Comparison of ENCODE assay signal across 24 mouse cellular contexts in the genomic region with DNA sequence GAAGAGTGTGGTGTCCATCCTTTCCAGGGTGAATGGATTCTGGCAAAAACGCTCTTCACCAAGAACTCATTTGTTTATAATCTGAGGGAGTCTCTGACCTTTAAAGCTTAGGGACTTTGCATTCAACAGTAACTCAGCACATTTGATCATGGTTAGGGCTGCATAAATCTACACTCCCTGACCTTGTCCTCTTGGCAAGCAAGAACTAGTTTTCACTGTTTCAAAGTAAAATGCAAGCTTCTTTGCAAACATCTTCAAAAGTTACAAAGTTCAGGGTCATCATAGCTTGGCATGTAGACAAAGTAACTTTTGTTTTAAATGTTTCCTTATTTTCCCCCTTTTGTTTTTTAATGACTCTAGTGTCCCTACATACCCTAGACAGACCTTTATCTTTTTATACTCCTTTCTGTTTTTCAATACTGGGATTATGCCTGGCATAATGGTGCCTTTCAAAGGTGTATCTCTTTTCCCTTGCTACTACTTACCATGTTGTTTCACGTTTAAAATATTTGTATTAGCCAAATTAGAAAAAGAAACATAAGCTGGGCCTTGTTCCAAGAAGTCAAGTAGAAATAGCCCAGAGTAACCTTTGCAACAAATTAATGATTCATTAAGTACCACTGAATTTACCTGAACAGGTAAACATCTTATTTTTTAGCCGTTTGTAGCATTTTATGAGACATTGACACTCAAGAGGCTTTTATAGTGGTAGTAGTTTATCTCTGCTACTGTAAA.
"Had no signal": no experiment of that assay in that cellular context is flagged by ENCODE, and none has a peak within 500 bp of the region (broad histone marks: within the 10 kb centered on the region; RNA-seq: fewer than 3 reads in every experiment).

No protein-coding gene starts in this region.

- ATAC-seq: hindbrain, postnatal 0 days; intestine, embryonic 16.5 days had no signal

- H3K27me3 ChIP-seq: heart, embryonic 13.5 days; heart, embryonic 15.5 days; hindbrain, embryonic 13.5 days; hindbrain, embryonic 15.5 days; limb, embryonic 13.5 days; limb, embryonic 15.5 days; liver, embryonic 13.5 days; liver, embryonic 15.5 days had no signal

- H3K27ac ChIP-seq: heart, adult 2 months; heart, embryonic 13.5 days; heart, embryonic 15.5 days; hindbrain, embryonic 13.5 days; hindbrain, embryonic 15.5 days; hindbrain, postnatal 0 days; kidney, postnatal 0 days; layer of hippocampus, adult 2 months; limb, embryonic 13.5 days; limb, embryonic 15.5 days; liver, embryonic 13.5 days; liver, embryonic 15.5 days had no signal

- H3K4me1 ChIP-seq: heart, embryonic 13.5 days; heart, embryonic 15.5 days; hindbrain, embryonic 13.5 days; hindbrain, embryonic 15.5 days; limb, embryonic 13.5 days; limb, embryonic 15.5 days; liver, embryonic 13.5 days; liver, embryonic 15.5 days had no signal

- H3K4me3 ChIP-seq: heart, adult 2 months; heart, embryonic 13.5 days; heart, embryonic 15.5 days; hindbrain, embryonic 13.5 days; hindbrain, embryonic 15.5 days; layer of hippocampus, adult 2 months; limb, embryonic 13.5 days; limb, embryonic 15.5 days; liver, embryonic 13.5 days; liver, embryonic 15.5 days had no signal

- H3K4me2 ChIP-seq: heart, embryonic 11.5 days; heart, embryonic 13.5 days; heart, embryonic 15.5 days; hindbrain, embryonic 13.5 days; hindbrain, embryonic 15.5 days; limb, embryonic 13.5 days; limb, embryonic 15.5 days; liver, embryonic 11.5 days; liver, embryonic 13.5 days; liver, embryonic 15.5 days had no signal

- H3K36me3 ChIP-seq: heart, embryonic 13.5 days; heart, embryonic 15.5 days; hindbrain, embryonic 13.5 days; hindbrain, embryonic 15.5 days; limb, embryonic 13.5 days; limb, embryonic 15.5 days; liver, embryonic 13.5 days; liver, embryonic 15.5 days had no signal

- H3K9ac ChIP-seq: heart, embryonic 13.5 days; heart, embryonic 15.5 days; hindbrain, embryonic 13.5 days; hindbrain, embryonic 15.5 days; limb, embryonic 13.5 days; limb, embryonic 15.5 days; liver, embryonic 13.5 days; liver, embryonic 15.5 days had no signal

- DNase-seq: gastrocnemius, postnatal 14 days; gastrocnemius, postnatal 36 days; heart, adult 11 months; heart, adult 2 months; heart, postnatal 14 days; heart, postnatal 36 days; kidney, adult 11 months; kidney, adult 8-10 months; kidney, postnatal 14 days; left cerebral cortex, postnatal 4 days; liver, embryonic 13.5 days had no signal

- H3K9me3 ChIP-seq: heart, embryonic 13.5 days; heart, embryonic 15.5 days; hindbrain, embryonic 13.5 days; hindbrain, embryonic 15.5 days; limb, embryonic 13.5 days; limb, embryonic 15.5 days; liver, embryonic 13.5 days; liver, embryonic 15.5 days had no signal
